Mouse (Mus musculus) hindbrain, embryonic 15.5 days (tissue): ENCODE data around the gene Def8. TPM values are rescaled to one million over a fixed set of nuclear protein-coding genes. Genes with fewer than 3 reads are reported as not detected.
"Not testable (repeated sequence)": the region's sequence is repeated elsewhere in the genome, so short reads cannot be mapped to it uniquely, and the experiment has no call there.

Experiments
- ATAC-seq: fragments of 200-750 bp; cut with Nextera tagmentation; 2 replicates; pipeline ENCODE4 v1.8.0; 2017; ENCODE audit warnings: low read depth, moderate number of reproducible peaks, moderate TSS enrichment; ENCODE audit not compliant: low FRiP score
- H3K27ac ChIP-seq: fragments of 300-500 bp; sonication (generic); replicated peaks from 2 replicates; pipeline ENCODE4 v1.5.1; 2015; ENCODE audit warnings: mild to moderate bottlenecking, inconsistent platforms
- H3K27me3 ChIP-seq: fragments of 300-500 bp; sonication (generic); 2 replicates; pipeline ENCODE4 v1.6.1; 2015; ENCODE audit warnings: control low read depth, inconsistent platforms
- H3K36me3 ChIP-seq: fragments of 300-500 bp; sonication (generic); 2 replicates; pipeline ENCODE4 v1.6.1; 2015; ENCODE audit warnings: control low read depth, inconsistent platforms
- H3K4me1 ChIP-seq: fragments of 300-500 bp; sonication (generic); replicated peaks from 2 replicates; pipeline ENCODE4 v1.6.1; 2015; ENCODE audit warnings: control low read depth, inconsistent platforms
- H3K4me2 ChIP-seq: fragments of 300-500 bp; sonication (generic); 2 replicates; pipeline ENCODE4 v1.6.1; 2015; ENCODE audit warnings: moderate library complexity, mild to moderate bottlenecking, inconsistent platforms
- H3K4me3 ChIP-seq: fragments of 300-500 bp; sonication (generic); 2 replicates; pipeline ENCODE4 v1.5.1; 2015; ENCODE audit warnings: mild to moderate bottlenecking, inconsistent platforms
- H3K9ac ChIP-seq: fragments of 300-500 bp; sonication (generic); 2 replicates; pipeline ENCODE4 v1.6.1; 2015; ENCODE audit warnings: inconsistent platforms
- H3K9me3 ChIP-seq: fragments of 300-500 bp; sonication (generic); 2 replicates; pipeline ENCODE4 v1.6.1; 2016; ENCODE audit warnings: control low read depth, inconsistent platforms
- WGBS: fragments of 180-500 bp; shearing (Covaris S2); methylation state at CpG from one replicate; pipeline ENCODE4 v1.1.7; 2015; 5-methylcytosine and 5-hydroxymethylcytosine counted together
- polyA plus RNA-seq: library from polyadenylated mRNA; unstranded; fragments of >200 nt; fragmentation: Nextera tagmentation; extraction: Ambion mirVana; gene quantifications from 2 replicates; pipeline ENCODE4 v1.2.1, GENCODE M21; 2015

Gene Def8
- polyA plus RNA-seq, 1 experiment from 2014 or later = 51.6 TPM

DNA sequence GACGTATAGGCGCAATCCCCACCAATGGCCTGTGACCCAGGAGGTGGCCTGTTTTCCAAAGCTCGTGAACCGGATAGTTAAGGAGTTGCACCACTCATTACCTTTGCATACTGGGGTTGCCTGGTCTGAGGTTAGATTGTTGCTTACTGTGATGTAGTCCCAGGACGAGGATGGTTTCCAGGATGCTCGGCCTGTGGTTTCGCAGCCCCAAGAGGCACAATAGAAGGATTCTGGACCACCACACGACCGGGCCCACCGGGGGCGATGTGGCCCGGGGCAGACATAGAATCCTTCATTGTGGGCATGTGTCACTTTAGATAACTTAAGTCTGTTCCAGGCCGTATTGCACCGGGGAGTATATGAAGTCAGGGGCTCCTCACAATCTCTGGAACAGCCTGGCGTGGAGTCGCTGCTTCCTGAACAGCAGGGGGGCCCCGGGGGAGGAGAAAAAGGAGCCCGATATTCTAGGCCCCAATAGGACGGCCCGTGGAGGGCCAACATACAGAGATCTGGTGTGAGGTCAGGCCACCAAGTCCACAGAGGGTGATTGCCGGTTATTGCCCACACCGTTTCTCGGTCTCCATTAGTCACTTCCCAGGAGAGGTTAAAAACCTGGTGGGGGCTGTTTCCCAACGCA is 4.4 kb downstream of the Def8 start:
- WGBS = 97% methylated on average over 24 of the region's 24 CpGs
- Histone ChIP-seq H3K27me3 (no peaks in the 10 kb centered on the region), H3K36me3 (peaks cover 6% of the 10 kb centered on the region), H3K4me2 (no peak overlapping the region), H3K4me3 (no peak overlapping the region), H3K9me3 (peaks cover 18% of the 10 kb centered on the region; the same call in 1 of the 2 replicates), H3K9ac (no peak overlapping the region), H3K4me1 (peaks cover under 1% of the 10 kb centered on the region; the same call in 1 of the 2 replicates), H3K27ac (no peak overlapping the region)
- ATAC-seq = no peak

DNA sequence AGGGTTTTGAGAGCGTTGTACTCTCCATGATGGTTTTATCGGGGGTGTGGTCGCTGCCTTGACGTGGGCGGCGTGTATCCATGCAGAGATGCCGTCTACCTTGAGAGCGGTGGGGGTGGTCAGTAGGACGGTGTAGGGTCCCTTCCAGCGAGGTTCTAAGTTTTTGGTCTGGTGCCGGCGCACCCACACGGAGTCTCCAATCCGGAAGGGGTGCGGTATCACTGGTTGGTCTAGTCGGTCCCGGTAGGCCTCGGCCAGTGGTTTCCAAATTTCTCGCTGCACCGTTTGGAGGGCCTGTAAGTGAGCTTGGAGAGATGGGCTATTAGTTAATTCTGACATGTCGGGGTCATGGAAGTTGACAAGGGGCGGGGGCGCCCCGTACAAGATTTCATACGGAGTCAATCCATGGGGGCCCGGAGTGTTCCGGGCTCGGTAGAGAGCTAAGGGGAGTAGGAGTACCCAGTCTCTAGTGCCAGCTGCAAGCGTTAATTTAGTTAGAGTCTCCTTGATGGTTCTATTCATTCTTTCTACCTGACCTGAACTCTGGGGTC is 5.1 kb downstream of the Def8 start:
- Histone ChIP-seq H3K4me2 (no peak overlapping the region), H3K4me3 (no peak overlapping the region), H3K9ac (no peak overlapping the region), H3K27me3 (no peaks in the 10 kb centered on the region), H3K4me1 (no peaks in the 10 kb centered on the region), H3K36me3 (peaks cover 2% of the 10 kb centered on the region; the same call in 1 of the 2 replicates), H3K27ac (no peak overlapping the region), H3K9me3 (peaks cover 18% of the 10 kb centered on the region; the same call in 1 of the 2 replicates)
- 98% methylated on average over 29 of the region's 29 CpGs for WGBS
- ATAC-seq = no peak

DNA sequence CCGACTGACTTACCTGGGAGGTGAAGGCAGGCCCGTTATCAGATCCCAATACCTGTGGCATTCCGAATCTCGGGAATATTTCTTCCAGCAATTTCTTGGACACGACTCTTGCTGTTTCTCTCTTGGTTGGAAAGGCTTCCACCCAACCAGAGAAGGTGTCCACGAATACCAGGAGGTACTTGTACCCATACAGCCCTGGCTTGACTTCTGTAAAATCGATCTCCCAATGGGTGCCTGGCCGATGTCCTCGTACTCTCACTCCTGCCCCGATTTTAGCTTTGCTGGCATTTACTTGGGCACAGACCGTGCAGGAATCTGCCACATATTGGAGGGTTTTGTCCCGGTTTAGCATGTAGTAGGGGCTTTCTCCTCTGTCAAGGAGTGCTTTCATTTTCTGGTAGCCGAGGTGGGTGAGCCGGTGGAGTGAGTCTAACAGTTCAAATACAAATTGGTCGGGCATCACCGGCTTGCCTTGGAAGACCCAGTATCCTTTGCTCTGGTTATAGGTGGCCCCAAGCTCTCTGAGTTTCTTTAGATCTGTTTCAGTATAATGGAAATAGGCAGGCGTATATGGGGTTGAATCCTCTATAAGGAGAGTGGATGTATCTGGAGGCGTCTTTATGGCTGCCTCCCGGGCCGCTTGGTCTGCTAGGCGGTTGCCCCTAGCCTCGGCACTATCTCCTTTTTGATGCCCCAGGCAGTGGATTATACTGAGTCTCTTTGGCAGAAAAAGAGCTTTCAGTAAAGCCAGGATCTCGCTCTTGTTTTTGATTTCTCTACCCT is 5.8 kb downstream of the Def8 start:
- no peak overlapping the region for H3K4me2 ChIP-seq
- no peak overlapping the region for H3K4me3 ChIP-seq
- H3K36me3 ChIP-seq = no peaks in the 10 kb centered on the region
- WGBS = 96% methylated on average over 23 of the region's 23 CpGs
- H3K9me3 ChIP-seq = peaks cover 18% of the 10 kb centered on the region; the same call in 1 of the 2 replicates
- no peaks in the 10 kb centered on the region for H3K4me1 ChIP-seq
- H3K9ac ChIP-seq = no peak overlapping the region
- no peak overlapping the region for H3K27ac ChIP-seq
- no peak for ATAC-seq
- H3K27me3 ChIP-seq = no peaks in the 10 kb centered on the region

- peaks cover 18% of the 10 kb centered on the region; the same call in 1 of the 2 replicates for H3K9me3 ChIP-seq
- H3K27me3 ChIP-seq, H3K4me3 ChIP-seq, H3K9ac ChIP-seq, H3K4me1 ChIP-seq, ATAC-seq, H3K36me3 ChIP-seq, H3K27ac ChIP-seq, H3K4me2 ChIP-seq: not testable (repeated sequence)
- WGBS = 97% methylated on average over 15 of the region's 15 CpGs
Observed at GRCm38 (mm10) chr8:123429722-123430013, 6.3 kb downstream of the Def8 start.

DNA sequence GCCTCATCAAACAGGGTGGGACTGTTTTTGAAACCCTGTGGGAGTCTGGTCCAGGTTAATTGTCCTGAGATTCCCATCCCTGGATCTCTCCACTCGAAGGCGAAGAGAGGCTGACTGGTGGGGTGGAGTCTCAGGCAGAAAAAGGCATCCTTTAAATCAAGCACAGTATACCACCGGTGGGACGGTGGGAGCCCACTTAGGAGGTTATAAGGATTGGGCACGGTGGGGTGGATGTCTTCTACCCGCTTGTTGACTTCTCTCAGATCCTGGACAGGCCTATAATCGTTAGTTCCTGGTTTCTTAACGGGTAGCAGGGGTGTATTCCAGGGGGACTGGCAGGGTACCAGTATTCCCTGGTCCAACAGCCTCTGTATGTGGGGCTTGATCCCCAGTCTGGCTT is 7.6 kb downstream of the Def8 start:
- H3K27me3 ChIP-seq, H3K4me2 ChIP-seq, H3K4me1 ChIP-seq, H3K27ac ChIP-seq, ATAC-seq, H3K36me3 ChIP-seq, H3K4me3 ChIP-seq, H3K9ac ChIP-seq: not testable (repeated sequence)
- WGBS = 91% methylated on average over 8 of the region's 8 CpGs
- peaks cover 18% of the 10 kb centered on the region; the same call in 1 of the 2 replicates for H3K9me3 ChIP-seq

DNA sequence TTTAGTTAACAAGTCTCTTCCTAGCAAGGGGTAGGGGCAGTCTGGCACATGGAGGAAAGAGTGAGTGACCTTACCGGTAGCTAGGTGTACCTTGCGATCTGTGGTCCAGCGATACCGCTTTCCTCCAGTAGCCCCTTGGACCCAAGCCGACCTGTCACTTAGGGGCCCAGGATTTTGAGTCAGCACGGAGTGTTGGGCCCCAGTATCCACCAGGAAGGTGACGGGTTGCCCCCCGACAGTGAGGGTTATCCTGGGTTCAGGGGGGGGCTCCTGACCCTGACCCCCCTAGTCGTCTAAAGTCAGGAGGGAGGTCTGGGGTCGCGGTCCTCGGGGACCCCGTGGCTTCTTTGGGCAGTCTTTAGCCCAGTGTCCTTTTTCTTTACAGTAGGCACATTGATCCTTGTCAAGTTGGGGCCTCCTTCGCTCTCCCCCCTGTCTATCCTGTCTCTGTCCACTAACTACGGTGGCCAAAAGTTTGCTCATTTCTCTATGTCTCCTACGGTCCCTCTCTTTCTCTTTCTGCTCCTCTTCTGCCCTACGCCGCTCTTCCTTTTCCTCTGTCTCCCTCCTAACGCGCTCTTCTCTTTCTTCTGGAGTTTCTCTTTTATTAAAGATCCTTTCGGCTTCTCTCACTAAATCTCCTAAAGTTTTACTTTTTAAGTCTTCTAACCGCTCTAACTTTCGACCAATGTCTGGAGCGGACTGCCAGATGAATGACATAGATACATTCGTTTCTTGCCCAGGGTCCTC is 8.5 kb downstream of the Def8 start:
- H3K4me3 ChIP-seq = no peak overlapping the region
- 97% methylated on average over 25 of the region's 25 CpGs for WGBS
- H3K9me3 ChIP-seq = peaks cover 13% of the 10 kb centered on the region; the same call in 1 of the 2 replicates
- H3K36me3 ChIP-seq = no peaks in the 10 kb centered on the region
- H3K4me1 ChIP-seq = no peaks in the 10 kb centered on the region
- H3K9ac ChIP-seq = no peak overlapping the region
- no peak overlapping the region for H3K4me2 ChIP-seq
- H3K27me3 ChIP-seq = no peaks in the 10 kb centered on the region
- ATAC-seq = no peak
- H3K27ac ChIP-seq = no peak overlapping the region

DNA sequence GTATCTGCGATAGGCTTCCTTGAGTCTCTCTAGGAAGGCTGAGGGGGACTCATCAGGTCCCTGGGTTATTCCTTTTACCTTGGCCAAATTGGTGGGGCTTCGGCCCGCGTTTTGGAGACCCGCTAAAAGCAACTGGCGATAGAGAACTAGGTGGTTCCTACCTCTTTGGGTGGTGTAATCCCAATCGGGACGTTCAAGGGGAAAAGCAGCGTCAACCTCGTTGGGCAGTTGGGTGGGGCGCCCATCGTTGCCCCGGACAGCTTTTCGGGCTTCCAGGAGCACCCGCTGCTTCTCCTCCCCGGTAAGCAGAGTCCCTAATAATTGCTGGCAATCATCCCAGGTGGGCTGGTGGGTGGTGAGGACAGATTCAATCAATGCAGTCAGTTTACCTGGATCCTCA is 9.1 kb downstream of the Def8 start:
- no peak overlapping the region for H3K4me3 ChIP-seq
- no peaks in the 10 kb centered on the region for H3K4me1 ChIP-seq
- 98% methylated on average over 16 of the region's 16 CpGs for WGBS
- peaks cover 13% of the 10 kb centered on the region; the same call in 1 of the 2 replicates for H3K9me3 ChIP-seq
- no peaks in the 10 kb centered on the region for H3K36me3 ChIP-seq
- no peak overlapping the region for H3K9ac ChIP-seq
- ATAC-seq = no peak
- no peaks in the 10 kb centered on the region for H3K27me3 ChIP-seq
- no peak overlapping the region for H3K4me2 ChIP-seq
- H3K27ac ChIP-seq = no peak overlapping the region

DNA sequence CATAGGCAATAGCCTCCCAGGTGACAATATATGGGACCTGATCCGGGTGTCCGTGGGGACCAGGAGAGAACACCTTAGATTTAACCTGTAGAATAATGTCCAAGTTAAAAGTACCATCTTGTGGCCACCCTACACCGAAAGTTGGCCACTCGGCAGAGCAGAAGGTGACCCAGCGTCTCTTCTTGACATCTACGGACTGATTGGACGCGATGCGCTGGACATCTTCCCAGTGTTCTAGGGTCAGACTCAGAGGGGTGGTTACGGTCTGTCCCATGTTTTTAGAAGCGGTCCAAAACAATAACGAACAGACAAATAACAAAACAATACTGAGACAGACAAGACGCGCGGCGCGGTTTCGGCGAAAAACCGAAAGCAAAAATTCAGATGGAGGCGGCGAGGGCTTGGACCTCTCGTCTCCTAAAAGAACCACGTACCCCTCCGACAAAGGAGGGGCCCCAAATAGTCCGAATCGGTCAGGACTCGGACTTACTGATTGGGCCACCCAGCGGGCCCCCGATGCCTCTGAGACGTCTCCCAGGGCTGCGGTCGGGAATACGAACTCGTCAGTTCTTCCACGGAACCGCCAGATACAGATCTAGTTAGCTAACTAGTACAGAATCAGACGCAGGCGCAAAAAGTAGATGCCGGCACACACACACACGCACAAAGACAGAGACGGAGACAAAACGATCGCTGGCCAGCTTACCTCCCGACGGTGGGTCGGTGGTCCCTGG is 10.1 kb downstream of the Def8 start:
- H3K4me3 ChIP-seq, H3K27me3 ChIP-seq, H3K4me1 ChIP-seq, H3K36me3 ChIP-seq, H3K9me3 ChIP-seq, ATAC-seq, H3K27ac ChIP-seq, H3K9ac ChIP-seq, H3K4me2 ChIP-seq: not testable (repeated sequence)
- WGBS = 96% methylated on average over 47 of the region's 47 CpGs

DNA sequence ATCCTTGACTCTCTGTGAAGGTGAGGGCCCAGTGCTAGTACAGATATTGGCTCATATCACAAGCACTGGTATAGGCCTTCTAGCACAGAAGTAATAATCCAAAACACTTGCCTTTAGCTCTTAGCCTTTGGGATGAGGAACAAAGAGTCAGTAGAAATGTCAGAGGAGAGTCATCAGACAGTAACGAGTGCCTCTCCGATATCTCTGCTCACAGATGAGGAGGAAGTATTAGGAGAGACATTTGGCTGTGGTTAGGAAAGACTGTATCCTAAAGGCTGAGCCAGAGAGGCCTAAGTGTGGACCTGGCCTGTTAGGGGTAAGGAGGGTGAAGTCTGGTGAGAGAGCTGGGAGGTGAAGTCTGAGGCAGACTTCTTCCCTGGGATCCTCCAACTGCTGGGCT is 18.5 kb downstream of the Def8 start:
- Histone ChIP-seq H3K9ac (no peak overlapping the region), H3K4me3 (no peak overlapping the region), H3K9me3 (no peaks in the 10 kb centered on the region), H3K27me3 (no peaks in the 10 kb centered on the region), H3K4me2 (no peak overlapping the region), H3K27ac (no peak overlapping the region), H3K36me3 (no peaks in the 10 kb centered on the region), H3K4me1 (peaks cover 18% of the 10 kb centered on the region)
- WGBS = 88% methylated on average over 2 of the region's 2 CpGs
- ATAC-seq = no peak

- Histone ChIP-seq H3K4me2 (peak overlapping the region; percentile 68), H3K9ac (no peak overlapping the region), H3K27me3 (no peaks in the 10 kb centered on the region), H3K4me1 (peaks cover 18% of the 10 kb centered on the region), H3K36me3 (no peaks in the 10 kb centered on the region), H3K4me3 (peak overlapping the region; percentile 83), H3K27ac (no peak overlapping the region), H3K9me3 (no peaks in the 10 kb centered on the region)
- WGBS = 85% methylated on average over 5 of the region's 5 CpGs
- ATAC-seq = peak; percentile 31; the same call in 1 of the 2 replicates
Observed at GRCm38 (mm10) chr8:123442351-123442750, 19.0 kb downstream of the Def8 start.

- ATAC-seq = peak; percentile 95
- under 1% methylated on average over 41 of the region's 41 CpGs for WGBS
- Histone ChIP-seq H3K36me3 (no peaks in the 10 kb centered on the region), H3K4me1 (peaks cover 18% of the 10 kb centered on the region), H3K27ac (peak overlapping the region; percentile 94), H3K4me3 (peak overlapping the region; percentile 83), H3K9me3 (no peaks in the 10 kb centered on the region), H3K27me3 (no peaks in the 10 kb centered on the region), H3K4me2 (peak overlapping the region; percentile 68), H3K9ac (peak overlapping the region; percentile 84)
Observed at GRCm38 (mm10) chr8:123442871-123443575, 19.7 kb downstream of the Def8 start.
